Mouse (Mus musculus) midbrain, embryonic 11.5 days (tissue): ENCODE measurements at regions not wholly inside any gene's neighbourhood (a gene's known extent, or its start where the extent isn't known, plus 50 kb on each side); places are given as distances from the start of the nearest gene placed in this dataset.

ENCODE experiments used
- ATAC-seq: fragments of 200-750 bp; cut with Nextera tagmentation; 2 replicates; pipeline ENCODE4 v1.8.0; 2017; ENCODE audit warnings: moderate TSS enrichment, moderate library complexity; ENCODE audit not compliant: low FRiP score
- DNase-seq: peaks from one replicate; pipeline ENCODE4 v3.0.0; 2015; ENCODE audit warnings: low spot score; ENCODE audit errors: missing footprints
- H3K27ac ChIP-seq: fragments of 300-500 bp; sonication (generic); 2 replicates; pipeline ENCODE4 v1.5.1; 2014; ENCODE audit warnings: low read depth, low read length
- H3K27me3 ChIP-seq: fragments of 300-500 bp; sonication (generic); 2 replicates; pipeline ENCODE4 v1.6.1; 2014; ENCODE audit warnings: mild to moderate bottlenecking, low read length, moderate library complexity, mixed read lengths; ENCODE audit not compliant: control insufficient read depth, insufficient read depth
- H3K36me3 ChIP-seq: fragments of 300-500 bp; sonication (generic); 2 replicates; pipeline ENCODE4 v1.6.1; 2014; ENCODE audit warnings: mild to moderate bottlenecking, low read length, moderate library complexity, mixed read lengths; ENCODE audit not compliant: control insufficient read depth, insufficient read depth
- H3K4me1 ChIP-seq: fragments of 300-500 bp; sonication (generic); 2 replicates; pipeline ENCODE4 v1.6.1; 2014; ENCODE audit warnings: low read length; ENCODE audit not compliant: control insufficient read depth, insufficient read depth
- H3K4me2 ChIP-seq: fragments of 300-500 bp; sonication (generic); 2 replicates; pipeline ENCODE4 v1.6.1; 2014; ENCODE audit warnings: mild to moderate bottlenecking, moderate library complexity
- H3K4me3 ChIP-seq: fragments of 300-500 bp; sonication (generic); 2 replicates; pipeline ENCODE4 v1.5.1; 2014; ENCODE audit warnings: low read depth, low read length
- H3K9ac ChIP-seq: fragments of 300-500 bp; sonication (generic); 2 replicates; pipeline ENCODE4 v1.6.1; 2014; ENCODE audit warnings: low read length
- H3K9me3 ChIP-seq: fragments of 300-500 bp; sonication (generic); 2 replicates; pipeline ENCODE4 v1.6.1; 2016; ENCODE audit warnings: low read length; ENCODE audit not compliant: control insufficient read depth
- WGBS: fragments of 180-500 bp; shearing (Covaris S2); extraction: QIAGEN DNeasy Blood & Tissue Kit; methylation state at CpG from one replicate; pipeline ENCODE4 v1.1.7; 2014; 5-methylcytosine and 5-hydroxymethylcytosine counted together

DNA sequence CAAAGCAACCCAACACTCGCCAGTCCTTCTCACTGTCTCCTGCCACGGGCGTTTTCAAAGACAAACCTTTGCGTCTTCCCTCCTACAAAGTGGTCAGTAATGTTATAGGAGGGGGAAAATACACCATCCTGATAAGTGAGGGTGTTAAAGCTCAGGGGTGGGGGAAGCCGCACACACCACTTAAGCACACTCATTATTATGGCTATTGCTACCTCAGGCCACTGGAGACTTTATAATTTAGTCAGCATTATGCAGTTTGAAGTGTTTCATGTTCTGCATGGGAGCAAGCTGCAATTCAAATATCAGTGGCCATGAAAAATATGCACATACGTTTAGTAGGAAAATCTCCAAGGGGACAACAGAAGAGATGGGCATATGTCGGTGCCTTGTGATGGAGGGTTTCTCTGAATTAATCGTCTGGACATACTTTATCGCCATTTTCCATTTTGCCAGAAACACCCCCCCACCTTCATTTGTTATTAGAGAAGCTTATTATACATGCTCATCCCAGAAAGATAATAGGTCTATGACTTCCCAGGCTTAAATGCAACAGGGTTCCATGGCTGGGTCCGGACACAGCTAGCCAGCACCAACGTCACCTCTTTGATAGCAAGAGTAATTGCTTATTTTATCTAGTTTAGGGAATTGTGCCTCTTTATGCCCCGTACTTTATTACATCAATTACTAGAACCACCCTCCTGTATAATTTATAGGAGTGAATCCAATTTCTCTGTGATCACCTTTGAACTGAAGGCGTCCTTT lies 193.5 kb upstream of the Adamts16 start:
- Histone ChIP-seq H3K9me3 (no peaks in the 10 kb centered on the region), H3K27ac (no peak overlapping the region), H3K9ac (no peak overlapping the region), H3K36me3 (no peaks in the 10 kb centered on the region), H3K27me3 (no peaks in the 10 kb centered on the region), H3K4me3 (no peak overlapping the region), H3K4me2 (no peak overlapping the region), H3K4me1 (no peaks in the 10 kb centered on the region)
- DNase-seq (no peak), ATAC-seq (peak; percentile 65; the same call in 1 of the 2 replicates)
- 70% methylated on average over 13 of the region's 13 CpGs for WGBS

DNA sequence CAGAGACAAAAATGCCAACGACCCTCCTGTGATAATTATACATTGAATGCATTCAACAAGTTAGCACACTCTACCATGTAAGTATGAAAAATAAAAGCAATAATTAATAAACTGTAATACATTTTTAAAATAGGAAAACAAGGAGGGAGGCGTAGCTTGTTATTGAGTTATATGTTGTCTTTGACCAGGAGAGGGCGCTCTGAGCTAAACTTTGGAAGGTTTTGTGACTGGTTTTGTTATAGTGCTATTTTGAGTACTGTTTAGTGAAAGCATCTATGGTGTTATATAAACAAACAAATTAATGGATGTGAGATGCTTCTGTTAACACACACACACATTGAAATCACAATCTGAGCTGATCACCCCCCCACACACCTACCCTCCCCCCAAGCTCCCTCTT lies 166.6 kb upstream of the Adamts16 start:
- Histone ChIP-seq H3K4me3 (no peak overlapping the region), H3K27ac (no peak overlapping the region), H3K4me2 (no peak overlapping the region), H3K9me3 (no peaks in the 10 kb centered on the region), H3K27me3 (no peaks in the 10 kb centered on the region), H3K36me3 (no peaks in the 10 kb centered on the region), H3K4me1 (no peaks in the 10 kb centered on the region), H3K9ac (no peak overlapping the region)
- DNase-seq, result peak; percentile 94
- 21% methylated on average over 3 of the region's 3 CpGs for WGBS
- no peak for ATAC-seq

DNA sequence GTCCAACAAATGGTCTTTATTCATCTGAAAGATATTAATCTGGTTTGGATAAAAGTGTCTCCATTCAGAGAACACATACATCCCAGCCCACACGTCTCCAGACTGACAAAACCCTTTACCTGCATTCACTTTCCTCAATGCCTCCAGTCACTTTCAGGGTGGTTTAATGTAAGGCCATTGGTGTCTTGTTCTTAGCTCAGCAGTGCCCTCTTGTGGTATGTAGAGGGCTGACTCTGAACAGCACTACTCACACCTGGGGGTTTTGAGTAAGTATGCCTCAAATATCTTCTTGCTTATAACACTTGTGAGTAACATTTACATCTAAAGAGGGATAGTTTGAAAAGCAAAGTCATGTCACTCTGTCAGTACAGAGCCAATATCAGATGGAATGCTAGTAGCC lies 164.5 kb upstream of the Adamts16 start:
- H3K36me3 ChIP-seq, result no peaks in the 10 kb centered on the region
- no peak overlapping the region for H3K4me2 ChIP-seq
- 22% methylated on average over 1 of the region's 1 CpGs for WGBS
- H3K4me3 ChIP-seq, result no peak overlapping the region
- no peak for DNase-seq
- 0 out of 2 replicates have a peak, but pooled peaks have one; percentile 60 for ATAC-seq
- no peaks in the 10 kb centered on the region for H3K27me3 ChIP-seq
- H3K9ac ChIP-seq, result no peak overlapping the region
- no peaks in the 10 kb centered on the region for H3K9me3 ChIP-seq
- H3K4me1 ChIP-seq, result no peaks in the 10 kb centered on the region
- no peak overlapping the region for H3K27ac ChIP-seq

DNA sequence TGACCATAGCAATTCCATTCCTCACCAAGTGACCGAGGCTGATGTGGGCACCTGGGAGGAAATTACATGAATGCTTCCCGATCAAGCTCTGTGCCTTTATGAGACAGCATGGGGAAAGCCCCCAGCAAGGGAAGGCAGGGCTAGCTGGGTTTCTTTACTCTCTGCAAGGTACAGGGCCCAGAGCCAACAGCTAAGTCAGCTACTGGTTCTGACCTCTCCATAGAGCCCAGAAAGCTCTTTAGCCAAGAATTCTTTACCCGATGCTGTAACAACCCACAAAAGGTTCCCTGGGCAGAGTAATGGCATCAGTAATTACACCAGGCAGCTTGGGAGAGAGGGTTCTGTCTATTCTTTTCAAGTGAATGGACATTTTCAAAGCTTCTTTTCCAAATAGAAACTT lies 161.9 kb upstream of the Adamts16 start:
- no peak for ATAC-seq
- Histone ChIP-seq H3K27me3 (no peaks in the 10 kb centered on the region), H3K4me3 (no peak overlapping the region), H3K36me3 (no peaks in the 10 kb centered on the region), H3K4me2 (no peak overlapping the region), H3K9ac (no peak overlapping the region), H3K9me3 (no peaks in the 10 kb centered on the region), H3K4me1 (no peaks in the 10 kb centered on the region), H3K27ac (no peak overlapping the region)
- DNase-seq, result no peak
- WGBS, result 69% methylated on average over 3 of the region's 3 CpGs

DNA sequence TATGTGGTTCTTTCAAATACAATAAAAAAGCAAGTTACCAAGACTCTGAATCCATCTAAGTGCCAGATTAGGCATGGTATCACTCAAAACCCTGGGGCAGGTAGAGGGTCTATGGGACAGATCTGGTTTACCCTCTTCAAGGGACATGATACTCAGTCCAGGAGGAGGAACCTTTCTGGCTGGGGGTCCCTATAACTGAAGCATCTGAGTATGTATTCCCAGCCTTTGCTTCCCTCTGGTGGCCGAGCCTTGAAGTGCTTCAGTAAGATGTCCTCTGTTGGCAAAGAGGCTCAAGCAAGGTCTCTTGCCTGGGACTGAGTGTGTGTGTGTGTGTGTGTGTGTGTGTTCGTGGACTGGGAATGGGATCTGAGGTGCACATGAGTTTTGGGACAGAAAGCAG lies 159.7 kb upstream of the Adamts16 start:
- H3K9ac ChIP-seq, result no peak overlapping the region
- 12% methylated on average over 2 of the region's 2 CpGs for WGBS
- H3K4me1 ChIP-seq, result no peaks in the 10 kb centered on the region
- H3K4me3 ChIP-seq, result no peak overlapping the region
- no peak overlapping the region for H3K4me2 ChIP-seq
- H3K36me3 ChIP-seq, result no peaks in the 10 kb centered on the region
- H3K27ac ChIP-seq, result no peak overlapping the region
- DNase-seq, result peak; percentile 96
- no peaks in the 10 kb centered on the region for H3K9me3 ChIP-seq
- H3K27me3 ChIP-seq, result no peaks in the 10 kb centered on the region
- ATAC-seq, result peak; percentile 42; the same call in 1 of the 2 replicates

DNA sequence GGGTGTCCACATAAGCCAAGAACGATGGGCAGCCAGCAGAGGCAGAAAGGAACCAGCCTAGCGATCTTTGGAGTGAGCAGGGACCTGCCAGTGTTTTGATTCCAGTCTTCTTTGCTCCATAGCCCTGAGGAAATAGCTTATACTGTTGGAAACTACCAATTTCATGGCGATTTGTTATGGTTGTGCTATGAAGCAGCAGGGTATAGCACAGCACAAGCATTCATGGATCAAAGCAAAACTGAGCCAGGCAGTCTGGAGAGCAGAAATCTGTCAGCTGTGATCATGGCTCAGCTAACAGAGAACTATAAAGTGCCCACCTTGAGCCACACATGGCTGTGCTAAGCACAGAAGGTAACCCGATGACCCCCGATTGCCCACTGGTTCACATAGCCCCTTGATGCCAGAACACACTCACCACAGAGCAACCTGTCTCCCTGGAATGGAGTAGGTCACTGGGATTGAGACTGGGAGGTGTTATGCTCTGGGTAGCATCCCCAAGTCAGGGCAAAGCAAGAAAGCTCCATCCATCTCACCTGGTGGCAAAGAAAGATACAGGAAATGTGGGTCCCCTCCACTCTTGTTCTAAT lies 158.9 kb upstream of the Adamts16 start:
- Histone ChIP-seq H3K27ac (no peak overlapping the region), H3K4me2 (no peak overlapping the region), H3K36me3 (no peaks in the 10 kb centered on the region), H3K9ac (no peak overlapping the region), H3K9me3 (no peaks in the 10 kb centered on the region), H3K4me1 (no peaks in the 10 kb centered on the region), H3K4me3 (no peak overlapping the region), H3K27me3 (no peaks in the 10 kb centered on the region)
- 65% methylated on average over 5 of the region's 5 CpGs for WGBS
- ATAC-seq (peak; percentile 38; the same call in 1 of the 2 replicates), DNase-seq (no peak)

DNA sequence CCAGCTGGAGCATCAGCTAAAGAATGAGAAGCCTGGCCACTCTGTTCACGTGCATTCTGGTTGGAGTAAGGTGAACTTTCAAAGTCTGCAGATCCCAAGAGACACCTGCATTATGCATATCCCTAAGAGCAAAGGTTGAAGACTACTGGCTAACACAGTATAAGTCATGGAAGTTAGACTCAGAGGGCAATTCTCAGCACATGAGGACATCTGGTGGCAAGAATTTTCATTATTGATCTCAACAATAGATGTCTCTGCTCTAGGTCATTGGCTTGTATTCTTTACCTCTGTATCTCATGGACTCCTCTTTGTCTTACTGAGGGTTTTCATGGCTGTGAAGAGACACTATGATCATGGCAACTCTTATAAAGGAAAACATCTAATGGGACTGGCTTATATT lies 151.9 kb upstream of the Adamts16 start:
- H3K9ac ChIP-seq, result no peak overlapping the region
- H3K27me3 ChIP-seq, result no peaks in the 10 kb centered on the region
- ATAC-seq (no peak), DNase-seq (no peak)
- WGBS, result 80% methylated on average over 1 of the region's 1 CpGs
- no peaks in the 10 kb centered on the region for H3K9me3 ChIP-seq
- no peak overlapping the region for H3K27ac ChIP-seq
- H3K4me1 ChIP-seq, result no peaks in the 10 kb centered on the region
- no peak overlapping the region for H3K4me3 ChIP-seq
- no peak overlapping the region for H3K4me2 ChIP-seq
- no peaks in the 10 kb centered on the region for H3K36me3 ChIP-seq

DNA sequence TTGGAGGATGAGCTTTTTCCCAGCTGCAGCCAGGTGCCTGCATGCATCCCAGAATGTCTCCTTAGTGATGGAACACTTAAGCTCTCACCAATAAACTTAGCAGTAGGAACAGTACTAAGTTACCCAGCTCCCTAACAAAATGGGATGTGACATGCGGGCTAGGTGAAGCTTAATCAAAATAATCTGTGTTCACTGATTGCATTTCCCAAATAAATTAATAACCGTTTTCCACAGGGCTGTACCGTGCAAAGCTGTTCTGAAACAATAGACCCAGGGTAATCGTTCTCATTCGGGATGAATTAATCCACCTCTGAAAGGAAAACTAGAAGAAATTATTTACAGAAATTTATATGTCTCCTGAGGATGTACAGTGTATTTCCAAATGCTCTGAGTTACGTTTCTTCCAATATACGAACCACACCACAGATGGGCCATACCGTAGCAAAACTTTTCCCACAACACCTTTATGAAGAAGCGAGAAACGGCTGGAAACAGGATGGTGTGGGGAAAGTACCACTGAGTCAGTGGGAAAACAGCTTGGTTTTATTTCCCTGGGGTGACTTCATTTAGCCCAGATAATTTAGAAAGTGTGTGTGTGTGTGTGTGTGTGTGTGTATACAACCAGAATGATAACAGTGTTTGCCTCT lies 148.5 kb upstream of the Adamts16 start:
- 92% methylated on average over 10 of the region's 10 CpGs for WGBS
- ATAC-seq, result no peak
- no peak overlapping the region for H3K27ac ChIP-seq
- no peak overlapping the region for H3K9ac ChIP-seq
- H3K4me2 ChIP-seq, result no peak overlapping the region
- no peaks in the 10 kb centered on the region for H3K4me1 ChIP-seq
- no peak for DNase-seq
- H3K9me3 ChIP-seq, result no peaks in the 10 kb centered on the region
- no peak overlapping the region for H3K4me3 ChIP-seq
- H3K36me3 ChIP-seq, result no peaks in the 10 kb centered on the region
- no peaks in the 10 kb centered on the region for H3K27me3 ChIP-seq

DNA sequence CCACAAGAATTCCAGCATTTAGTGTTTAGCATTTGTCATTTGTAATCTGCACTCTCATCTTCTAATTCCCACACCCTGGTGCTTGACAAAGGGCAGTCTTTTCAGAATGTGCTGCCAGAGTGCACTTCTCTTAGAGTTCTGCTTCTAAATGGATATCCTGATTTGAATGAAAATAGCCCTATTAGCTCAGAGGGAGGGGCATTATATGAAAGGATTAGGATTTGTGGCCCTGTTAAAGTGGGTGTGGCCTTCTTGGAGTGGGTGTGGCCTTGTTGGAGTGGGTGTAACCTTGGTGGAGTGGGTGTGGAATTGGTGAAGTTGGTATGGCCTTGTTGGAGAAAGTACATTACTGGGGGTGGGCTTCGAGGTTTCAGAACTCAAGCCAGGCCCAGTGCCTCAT lies 137.7 kb upstream of the Adamts16 start:
- Histone ChIP-seq H3K4me1 (peaks cover 6% of the 10 kb centered on the region; the same call in 1 of the 2 replicates), H3K27me3 (no peaks in the 10 kb centered on the region), H3K36me3 (no peaks in the 10 kb centered on the region), H3K4me3 (no peak overlapping the region), H3K4me2 (no peak overlapping the region), H3K27ac (peak overlapping the region; percentile 44; the same call in 1 of the 2 replicates), H3K9me3 (no peaks in the 10 kb centered on the region), H3K9ac (no peak overlapping the region)
- ATAC-seq, result peak; percentile 83
- DNase-seq, result peak; percentile 85
- 87% methylated on average over 1 of the region's 1 CpGs for WGBS
